Mouse (Mus musculus) R1 (cell line): ENCODE results near the gene Prr5.

Experiments used
- DNase-seq: peaks from one replicate; pipeline ENCODE4 v3.0.0-alpha.2; 2018; ENCODE audit warnings: low read depth, low spot score

The Prr5 gene

DNA sequence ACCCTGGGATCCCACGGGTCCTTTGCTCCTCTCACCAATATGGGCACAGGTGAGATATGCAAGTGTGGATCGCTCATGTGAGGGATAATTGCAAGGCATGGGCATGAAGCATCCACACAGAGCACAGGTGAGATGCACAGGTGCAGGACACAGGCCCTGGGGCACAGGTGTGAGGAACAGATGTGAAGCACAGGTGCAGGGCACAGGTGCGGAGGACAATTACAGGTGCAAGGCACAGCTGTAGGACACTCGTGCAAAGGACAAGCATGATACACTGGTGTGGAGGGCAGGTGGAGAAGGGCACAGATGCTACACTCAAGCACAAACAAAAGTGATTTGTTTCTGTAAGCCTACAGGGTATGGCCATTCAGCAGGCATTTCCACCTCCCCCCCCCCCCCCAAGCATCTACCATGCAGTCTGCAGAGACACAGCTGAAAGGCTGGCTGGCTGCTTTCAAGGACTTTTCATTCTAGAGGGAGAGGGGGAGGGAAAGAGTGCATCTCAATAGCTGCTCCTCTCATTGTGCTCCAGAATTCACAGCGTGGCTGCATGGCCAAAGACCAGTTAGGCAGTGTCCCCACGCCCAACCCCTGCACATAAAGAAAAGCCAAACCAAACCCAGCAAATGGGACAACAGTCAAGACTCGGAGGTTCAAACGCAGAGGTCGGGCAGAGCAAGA is 11.9 kb upstream of the Prr5 start:
- DNase-seq = peak; percentile 80

DNA sequence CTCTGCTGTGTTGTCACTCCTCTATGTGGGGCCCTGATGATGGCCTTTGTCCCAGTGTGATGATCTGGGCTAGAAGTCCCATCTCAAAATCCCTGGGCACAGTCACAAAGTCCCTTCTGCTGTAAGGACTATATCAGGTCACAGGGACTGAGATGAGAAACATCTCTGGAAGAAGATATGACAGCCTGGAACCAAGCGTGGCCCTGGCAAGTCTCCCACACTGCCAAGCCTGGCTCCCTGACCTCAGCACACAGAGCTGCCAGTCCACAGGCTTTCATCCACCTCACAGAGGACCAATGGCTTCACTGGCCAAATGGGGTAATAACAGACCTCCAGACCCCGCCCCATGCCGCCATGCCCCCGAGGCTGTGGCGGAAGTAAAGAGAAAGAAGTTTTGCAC is 10.8 kb upstream of the Prr5 start:
- no peak for DNase-seq

DNA sequence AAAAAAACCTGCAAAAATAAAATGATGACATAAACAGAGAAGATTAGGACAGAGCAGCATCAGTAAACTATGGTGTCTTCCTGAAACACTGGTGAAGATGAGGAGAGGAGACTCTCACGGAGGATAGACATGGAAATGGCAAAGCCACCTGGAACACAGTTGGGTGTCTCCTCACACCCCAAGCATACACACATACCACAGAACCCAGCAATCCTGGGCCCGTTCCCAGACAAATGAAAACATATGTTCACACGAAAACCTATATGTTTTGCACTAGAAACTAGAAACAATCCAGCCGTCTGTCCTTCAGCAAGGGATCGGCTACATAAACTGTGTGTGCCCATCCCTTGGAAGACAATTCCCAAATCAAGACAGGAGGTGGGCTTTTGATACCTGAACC is 9.6 kb upstream of the Prr5 start:
- DNase-seq = no peak

DNA sequence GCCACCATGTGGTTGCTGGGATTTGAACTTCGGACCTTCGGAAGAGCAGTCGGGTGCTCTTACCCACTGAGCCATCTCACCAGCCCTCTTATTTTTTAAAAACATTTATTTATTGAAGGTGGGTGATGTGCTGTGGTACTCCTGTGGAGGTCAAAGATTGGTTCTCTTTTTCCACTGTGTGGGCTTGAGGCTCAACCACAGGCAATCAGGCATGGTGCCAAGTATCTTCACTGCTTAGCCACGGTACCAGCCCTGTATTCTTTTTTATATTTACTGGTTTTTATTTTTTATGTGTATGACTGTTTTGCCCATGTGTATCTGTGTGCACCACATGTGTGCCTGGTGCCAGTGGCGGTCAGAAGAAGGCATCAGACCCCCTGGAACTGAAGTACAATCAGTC is 8.1 kb upstream of the Prr5 start:
- no peak for DNase-seq

DNA sequence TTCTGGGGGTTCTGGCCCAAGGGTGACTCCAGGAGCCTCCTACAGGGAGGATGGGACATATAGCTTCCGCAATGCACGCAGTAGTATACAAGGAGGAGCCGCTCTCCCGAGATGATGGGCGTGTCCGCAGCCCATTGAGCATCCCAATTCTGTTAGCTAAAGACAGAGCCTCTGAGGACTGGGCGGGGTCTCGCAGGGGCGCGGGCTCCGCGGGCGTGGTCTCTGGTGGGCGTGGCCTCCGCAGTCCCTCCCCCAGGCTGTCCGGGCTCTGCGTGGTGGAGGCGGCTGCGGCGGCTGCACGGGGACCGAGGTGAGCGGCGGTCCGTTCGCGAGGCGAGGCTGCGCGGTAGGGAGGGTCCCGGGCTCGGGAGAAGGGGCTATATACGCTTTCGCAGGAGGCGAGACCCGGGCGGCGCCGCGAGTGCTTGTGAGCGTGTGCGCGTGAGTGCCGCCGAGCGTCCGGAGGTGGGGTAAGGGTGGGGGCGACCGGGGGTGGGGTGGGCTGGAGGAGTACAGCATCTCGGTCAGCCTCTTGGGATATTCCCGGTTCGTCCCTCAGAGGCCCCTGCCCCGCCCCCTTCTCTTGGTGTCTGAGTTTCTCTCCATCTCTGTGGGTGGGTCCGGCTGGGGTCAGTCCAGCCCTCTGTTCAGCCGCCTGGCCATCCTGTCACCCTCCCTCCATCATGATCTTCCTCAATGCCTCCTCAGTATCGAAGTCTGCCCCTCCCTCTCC is 6.3 kb upstream of the Prr5 start:
- DNase-seq = peak; percentile 93

DNA sequence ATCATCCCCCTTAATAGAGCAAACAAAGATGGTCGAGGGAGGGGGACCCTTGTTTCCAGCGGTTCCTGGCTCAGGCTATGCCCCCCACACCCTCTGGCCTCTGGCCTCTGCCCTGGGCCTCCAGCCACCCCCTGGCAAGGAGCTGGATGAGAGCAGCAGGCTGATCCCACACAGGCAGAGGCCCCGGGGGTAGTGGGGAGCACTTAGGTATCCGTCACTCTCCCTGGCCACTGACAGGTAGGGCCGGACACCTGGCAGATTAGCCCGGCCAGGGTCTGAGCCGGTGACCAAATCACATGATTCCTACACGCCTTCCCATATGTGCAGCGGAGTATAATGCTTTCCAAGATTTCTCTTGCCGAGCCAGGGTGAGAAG is 5.7 kb upstream of the Prr5 start:
- DNase-seq = no peak

DNA sequence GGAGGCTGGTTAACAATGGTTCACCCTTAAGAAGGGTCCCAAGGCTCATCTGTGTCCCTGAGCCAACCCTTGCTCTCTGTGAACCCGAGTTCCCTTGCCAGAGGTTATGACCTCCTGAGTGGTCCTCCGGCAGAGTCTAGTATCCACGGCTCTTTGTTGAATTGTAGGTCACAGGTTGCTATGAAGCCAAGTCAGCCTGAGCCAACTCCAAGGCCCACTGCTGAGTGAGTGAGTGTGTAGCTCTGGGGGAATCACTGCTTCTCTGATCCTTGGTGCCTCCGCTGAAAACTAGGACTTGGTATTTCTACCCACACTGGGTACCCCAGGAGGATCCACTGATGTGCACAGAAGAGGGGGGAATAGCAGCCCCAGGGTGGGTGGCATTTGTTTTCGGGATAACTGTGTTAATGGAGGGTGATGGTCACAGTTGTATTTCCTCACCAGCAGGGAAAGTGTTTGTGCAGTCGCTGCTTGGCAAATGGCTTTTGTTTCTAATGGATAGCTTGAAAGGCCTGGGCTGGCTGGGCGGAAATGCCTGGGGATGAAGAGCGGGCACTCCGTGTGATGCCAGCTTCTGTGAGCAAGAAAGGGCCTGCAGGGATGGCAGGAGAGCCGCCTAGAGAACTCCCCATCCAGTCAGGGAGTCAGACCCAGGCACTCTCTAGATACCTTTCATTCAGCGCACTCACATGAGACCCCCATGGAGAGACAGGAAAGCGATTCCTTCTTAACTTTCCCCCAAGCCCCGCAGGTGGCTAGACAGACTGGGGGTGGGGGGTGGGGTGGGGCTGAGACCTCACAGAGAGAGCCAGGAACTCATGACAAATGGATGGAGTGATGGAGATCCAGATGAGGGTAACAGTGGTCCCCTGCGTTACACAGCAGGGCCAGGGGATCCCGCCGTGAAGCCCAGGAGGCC is 4.6 kb upstream of the Prr5 start:
- DNase-seq = peak; percentile 88

DNA sequence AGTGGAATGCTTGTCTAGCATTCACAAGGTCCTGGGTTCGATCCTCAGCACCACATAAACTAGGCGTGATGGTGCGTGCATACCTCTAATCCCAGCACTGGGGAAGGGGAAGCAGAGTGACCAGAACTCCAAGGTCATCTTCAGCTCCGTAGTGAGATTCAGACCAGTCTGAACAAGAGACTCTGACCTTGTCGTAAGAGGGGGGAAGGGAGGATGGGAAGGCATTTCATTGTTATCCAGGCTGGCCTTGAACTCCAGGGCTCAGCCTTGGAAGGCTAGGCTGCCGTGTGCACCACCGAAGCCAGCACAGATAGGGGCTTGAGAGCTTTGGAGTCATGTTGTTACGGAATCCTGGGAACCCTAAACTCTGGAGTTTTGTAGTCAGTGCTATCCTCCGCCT is 3.8 kb upstream of the Prr5 start:
- peak; percentile 93 for DNase-seq

DNA sequence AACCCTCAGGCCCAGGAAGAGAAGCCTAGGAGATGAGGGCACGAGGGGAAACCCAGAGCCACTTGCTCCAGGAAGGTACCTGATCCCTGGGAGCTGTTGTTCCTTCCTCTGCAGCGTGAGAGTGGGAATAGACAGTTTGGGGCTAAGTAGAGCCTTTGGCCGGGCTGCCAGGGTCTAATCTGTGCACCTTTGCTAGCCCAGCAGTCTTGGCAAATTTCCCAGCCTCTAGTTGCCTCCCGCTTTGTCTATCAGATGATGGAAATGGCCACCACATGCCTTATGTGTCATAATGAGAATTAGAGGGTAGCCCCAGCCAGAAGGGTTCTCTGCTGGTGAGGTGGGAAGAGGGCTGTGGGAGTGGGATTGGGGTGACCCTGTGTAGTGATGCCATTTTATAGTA is 3.4 kb upstream of the Prr5 start:
- DNase-seq = no peak

DNA sequence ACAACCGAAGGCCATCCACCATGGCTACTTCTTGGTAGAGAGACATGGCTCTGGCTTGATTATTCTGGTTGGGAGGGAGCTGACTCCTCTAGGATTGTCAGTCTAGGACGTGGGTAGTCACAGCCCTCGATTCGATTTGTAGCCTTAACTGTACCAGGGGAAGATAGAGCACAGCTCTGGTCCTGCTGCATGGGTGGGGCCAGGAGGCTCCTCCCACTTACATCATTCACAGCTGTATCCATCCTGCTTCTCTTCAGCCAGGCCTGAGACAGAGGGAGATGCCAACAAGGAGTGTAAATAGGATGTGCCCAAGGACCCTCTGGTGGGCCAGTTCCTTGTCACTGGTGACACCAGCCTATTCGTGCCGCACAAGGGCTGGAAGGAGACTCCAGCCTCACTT is 1.8 kb upstream of the Prr5 start:
- no peak for DNase-seq

DNA sequence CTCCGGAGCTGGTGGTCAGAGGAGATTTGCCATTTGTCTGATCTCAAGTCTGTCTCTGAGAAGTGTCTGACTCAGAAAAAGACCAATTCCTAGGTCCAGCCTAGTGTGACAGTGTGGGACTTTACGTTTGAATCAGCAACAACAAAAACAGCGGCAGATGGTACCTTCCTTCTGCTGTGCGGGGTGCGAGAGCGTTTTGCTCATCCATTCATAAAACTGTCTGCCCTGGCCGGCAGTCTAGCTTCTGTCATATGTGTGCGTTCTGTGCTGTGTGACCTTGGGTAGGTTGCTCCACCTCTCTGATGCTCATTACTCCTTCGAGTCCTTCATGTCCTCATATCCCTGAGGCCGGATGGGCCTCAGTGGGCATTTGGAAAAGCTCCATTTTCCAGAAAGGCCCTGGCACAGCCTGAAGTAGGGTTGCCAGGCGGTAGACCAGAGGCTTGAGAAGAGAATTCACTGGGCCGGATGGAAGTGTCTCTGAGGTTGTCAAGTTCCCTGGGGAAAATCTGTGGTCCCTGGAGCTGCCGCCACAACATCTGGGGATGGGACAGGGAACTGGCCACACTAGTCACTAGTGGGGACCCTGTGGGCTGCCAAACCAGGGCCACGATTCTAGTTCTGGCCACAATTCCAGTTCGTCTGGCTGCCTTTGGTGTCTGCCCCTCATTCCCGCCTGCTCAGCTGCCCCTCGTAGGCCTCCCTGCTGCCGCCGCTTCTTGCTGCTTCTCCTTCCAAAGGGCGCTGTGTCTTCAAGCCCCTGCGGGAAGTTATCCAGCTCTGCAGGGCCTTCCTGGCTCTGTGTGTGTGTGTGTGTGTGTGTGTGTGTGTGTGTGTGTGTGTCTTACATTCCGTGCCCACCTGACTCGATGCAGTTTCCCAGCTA is 594 bp downstream of the Prr5 start:
- no peak for DNase-seq

DNA sequence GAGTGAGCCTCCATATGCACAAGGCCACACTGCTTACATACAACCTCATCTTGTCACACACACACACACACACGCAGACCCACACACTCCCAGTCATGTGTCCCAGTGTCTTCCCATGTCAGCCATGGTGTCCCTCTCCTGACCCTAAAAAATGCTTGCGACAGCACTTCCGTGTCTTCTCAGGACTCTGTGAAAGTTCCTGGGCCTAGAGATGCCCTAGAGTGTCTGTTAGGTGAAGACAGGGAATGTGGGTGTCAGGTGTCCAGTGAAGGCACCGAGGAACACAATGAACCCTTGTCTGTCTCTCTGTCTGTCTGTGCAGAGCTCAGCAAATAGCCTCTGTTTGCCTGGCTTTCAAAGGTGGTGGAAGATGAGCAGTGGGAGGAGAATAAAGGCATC is 1.2 kb downstream of the Prr5 start:
- DNase-seq = no peak

DNA sequence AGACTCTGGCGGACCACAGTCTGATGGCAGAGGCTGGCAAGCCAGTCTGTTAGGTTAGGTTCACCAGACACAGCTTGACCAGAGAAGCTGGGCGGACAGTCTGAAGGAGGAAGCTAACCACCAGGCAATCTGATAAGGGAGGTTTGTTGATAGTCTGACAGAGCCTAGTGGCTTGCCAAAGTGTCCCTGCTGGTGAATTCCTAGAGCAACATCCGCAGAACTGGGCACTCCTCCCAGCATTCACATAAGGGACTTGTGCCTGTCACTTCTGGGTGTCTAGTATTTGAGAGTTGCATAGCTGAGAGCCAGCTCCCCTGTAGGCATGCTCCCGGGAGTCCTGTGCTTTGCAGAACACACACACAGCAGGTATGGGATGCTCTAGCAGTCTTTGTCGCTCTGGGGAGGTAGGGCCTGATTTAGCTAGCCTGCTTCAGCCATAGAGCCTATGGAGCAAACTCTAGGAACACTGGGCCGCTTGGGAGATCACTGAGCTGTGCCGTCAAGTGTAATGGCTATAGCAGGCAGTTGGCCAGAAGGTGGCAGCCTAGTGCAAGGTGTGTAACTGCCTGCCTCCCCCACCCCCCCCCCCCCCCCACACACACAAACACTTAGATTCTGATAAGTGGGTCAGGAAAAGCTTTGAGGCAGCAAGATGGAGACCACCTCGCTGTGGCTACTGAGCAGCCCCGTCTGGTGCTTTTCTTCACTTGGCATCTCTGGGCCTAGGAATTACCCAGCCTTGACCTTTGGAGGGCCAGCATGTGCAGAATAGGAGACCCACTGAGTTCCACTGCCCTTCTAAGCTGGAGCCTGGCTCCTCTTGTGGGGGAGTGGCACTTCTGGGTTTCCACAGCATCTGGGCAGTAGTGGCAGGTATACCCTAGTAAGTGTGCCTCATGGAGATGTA is 2.2 kb downstream of the Prr5 start:
- peak; percentile 57 for DNase-seq

DNA sequence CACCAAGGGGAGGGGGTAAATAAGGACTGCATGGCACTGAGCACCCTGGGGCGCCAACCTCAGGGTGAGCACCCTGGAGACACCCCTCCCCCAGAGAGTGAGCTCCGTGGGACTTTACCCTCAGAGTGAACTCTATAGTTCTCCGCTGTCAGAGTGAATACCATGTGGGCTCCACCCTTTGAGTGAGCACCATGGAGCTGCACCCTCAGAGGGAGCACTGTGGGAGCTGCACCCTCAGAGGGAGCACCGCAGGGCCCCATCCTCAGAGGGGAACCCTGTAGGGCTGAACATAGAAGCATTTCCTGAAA is 2.8 kb downstream of the Prr5 start:
- DNase-seq = no peak

DNA sequence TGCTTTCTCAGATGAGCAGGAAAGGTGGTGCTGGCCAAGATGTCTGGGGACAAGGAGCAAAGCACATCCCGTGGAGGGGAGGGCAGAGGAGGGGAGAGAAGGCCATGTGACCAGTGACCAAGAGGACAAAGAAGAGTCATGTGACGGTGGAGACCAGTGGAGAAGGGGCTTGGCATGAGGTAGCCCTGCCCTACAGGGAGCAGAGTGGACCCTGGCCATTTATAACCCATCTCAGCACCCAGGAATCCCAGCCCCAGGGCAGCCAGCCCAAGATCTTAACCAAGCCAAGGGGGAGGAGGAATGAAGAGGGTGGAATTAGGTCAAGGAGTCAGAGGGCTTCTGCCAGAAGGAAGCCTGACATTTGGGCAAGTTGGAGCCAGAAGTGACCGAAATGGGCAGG is 3.2 kb downstream of the Prr5 start:
- no peak for DNase-seq

DNA sequence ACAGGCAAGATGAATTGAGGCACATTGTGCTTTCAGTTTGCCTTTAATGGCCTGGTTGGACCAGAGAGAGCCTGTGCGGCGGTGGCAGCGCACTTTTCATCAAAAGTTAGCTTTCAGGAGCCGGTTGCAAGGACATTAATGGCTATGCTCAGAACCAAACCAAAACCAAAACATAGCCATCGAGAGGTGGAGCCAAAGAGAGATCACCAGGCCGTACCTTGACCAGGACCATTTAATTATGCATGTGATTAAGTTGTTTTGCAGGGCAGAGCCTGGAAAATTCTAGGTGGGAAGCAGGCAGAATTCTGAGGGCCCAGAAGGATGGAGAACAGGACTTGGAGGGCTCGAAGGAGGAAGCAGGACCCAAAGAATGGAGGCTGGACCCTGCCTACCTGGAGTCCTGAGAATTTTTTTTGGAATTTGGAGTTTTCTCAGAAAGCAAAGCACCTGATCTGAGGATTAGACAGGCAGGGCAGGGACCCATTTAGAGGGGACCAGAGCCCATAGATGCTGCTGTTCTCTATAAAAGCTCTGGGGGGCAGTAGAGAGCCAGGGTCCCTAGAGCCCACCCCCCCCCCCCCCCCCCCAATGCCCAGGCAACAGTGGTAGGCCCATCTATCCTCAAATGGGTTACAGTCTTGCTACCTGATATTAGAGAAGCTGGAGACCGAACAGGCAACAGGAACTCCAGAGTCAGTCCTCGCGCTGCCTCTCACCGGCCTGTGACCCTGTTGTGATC is 5.1 kb downstream of the Prr5 start:
- DNase-seq = peak; percentile 41

DNA sequence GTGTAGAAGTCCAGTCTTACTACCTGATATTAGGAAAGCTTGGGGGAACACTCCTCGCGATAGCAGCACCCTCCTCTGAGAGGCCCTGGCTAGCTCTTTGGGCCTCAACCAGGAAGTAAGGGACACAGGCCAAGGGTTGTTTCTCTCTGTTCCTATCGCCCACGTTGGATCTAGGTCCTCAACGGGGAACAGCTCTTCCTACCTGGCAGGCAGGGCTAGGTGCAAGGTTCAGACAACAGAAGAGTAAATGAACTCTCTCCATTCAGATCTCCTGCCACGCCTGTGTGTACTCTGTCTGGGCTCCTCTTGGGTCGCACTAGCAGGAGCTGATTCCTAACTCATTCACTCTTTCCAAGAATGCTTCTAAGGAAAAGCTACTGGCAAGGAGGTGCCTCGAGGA is 5.9 kb downstream of the Prr5 start:
- DNase-seq = no peak

DNA sequence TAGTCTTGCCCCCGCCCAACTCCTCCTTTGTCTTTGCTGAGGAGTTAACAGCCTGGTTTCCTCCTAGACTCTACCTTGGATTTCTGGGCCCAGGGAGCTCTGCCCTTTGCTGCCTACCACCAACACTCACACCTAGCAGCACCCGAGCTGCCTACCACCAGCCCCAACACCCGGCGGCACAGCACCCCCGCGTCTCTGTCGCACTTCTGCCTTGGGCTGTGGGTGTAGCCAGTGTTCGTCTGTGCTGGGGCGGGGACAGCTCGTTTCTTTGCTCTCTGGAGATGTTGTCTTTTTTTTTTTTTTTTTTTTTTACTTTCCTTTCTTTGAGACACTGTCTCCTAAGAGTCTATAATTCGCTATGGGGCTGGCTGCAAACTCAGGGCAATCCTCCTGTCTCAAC is 8.5 kb downstream of the Prr5 start:
- DNase-seq = no peak

DNA sequence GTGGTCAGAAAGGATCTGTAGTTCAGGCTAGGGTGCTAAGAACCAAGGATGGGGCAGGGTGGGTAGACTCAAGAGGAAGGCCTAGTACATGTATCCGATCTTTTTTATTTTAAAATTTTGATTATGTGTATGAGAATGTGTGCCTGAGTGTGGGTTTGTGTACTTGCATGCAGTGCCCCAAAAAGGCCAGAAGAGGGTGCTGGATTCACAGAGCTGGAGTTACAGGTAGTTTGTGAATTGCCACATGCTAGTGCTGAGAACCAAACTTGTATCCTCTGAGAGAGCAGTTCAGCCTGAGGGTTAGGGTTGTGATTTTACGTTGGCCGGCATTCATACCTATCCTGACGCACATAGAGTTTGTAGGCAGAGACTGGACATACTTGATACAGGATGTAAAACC is 9.7 kb downstream of the Prr5 start:
- DNase-seq = peak; percentile 77

DNA sequence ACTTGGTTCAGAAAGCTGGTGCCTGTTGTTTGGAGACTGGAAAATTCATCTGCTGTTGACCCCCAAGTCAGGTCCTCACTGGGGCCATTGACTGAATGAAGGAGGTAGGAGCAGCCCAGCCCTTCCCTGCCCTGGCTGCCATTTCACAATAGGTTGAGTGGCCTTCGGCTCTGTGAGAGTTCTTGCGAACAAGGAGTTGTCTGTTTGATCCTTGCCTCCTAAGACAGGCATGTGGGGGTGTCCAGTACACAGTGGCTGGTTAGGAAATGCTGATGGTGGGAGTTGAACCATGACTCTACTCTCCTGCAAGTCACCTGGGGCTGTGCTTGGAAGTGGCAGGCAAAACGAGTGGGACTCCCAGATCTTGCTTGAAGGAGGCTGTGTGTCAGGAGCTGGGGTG is 10.4 kb downstream of the Prr5 start:
- DNase-seq = no peak
